ENCODE assay signal across 8 mouse cellular contexts in genomic region chr5:122987211-122988020, GRCm38 (mm10). TPM values are rescaled to one million over a fixed set of nuclear protein-coding genes. Genes with fewer than 3 reads are reported as not detected.
A peak's percentile ranks its signal among the peaks of the same experiment; 100 is the strongest.
DNase-seq lines count a peak whose midpoint lies in the region; ATAC-seq and TF ChIP-seq lines count a peak whose summit lies in the region.

No protein-coding gene starts in this region.

- peak overlapping the region; percentile 99 for H3K4me2 ChIP-seq in hindbrain, embryonic 16.5 days (ENCODE audit: low read length)
- peak overlapping the region; percentile 96 for H3K4me2 ChIP-seq in neural tube, embryonic 15.5 days

- peak; percentile 41 for ATAC-seq in hindbrain, embryonic 16.5 days
- 0 out of 2 replicates have a peak, but pooled peaks have one; percentile 33 for ATAC-seq in neural tube, embryonic 15.5 days (ENCODE audit: low FRiP score)
- ATAC-seq in activated CD4-positive, CD25-positive, alpha-beta regulatory T cell, adult 4 months, result no peak

- WGBS in forebrain, embryonic 10.5 days, result under 1% methylated on average over 39 of the region's 39 CpGs
- 3% methylated on average over 39 of the region's 39 CpGs for WGBS in hindbrain, embryonic 16.5 days
- WGBS in lung, adult 2 months, result 13% methylated on average over 39 of the region's 39 CpGs
- 2% methylated on average over 39 of the region's 39 CpGs for WGBS in neural tube, embryonic 15.5 days

- TF ChIP-seq CTCF in lung, adult 2 months (IDR thresholded peaks at IDR 0.05; ENCODE audit: insufficient read depth, low read length), result no peak

- TF ChIP-seq POLR2A in lung, adult 2 months (IDR thresholded peaks at IDR 0.05; ENCODE audit: borderline replicate concordance, extremely low read depth, low read depth, low read length), result no peak

- H3K27me3 ChIP-seq in forebrain, embryonic 10.5 days (ENCODE audit: poor library complexity, severe bottlenecking), result no peaks in the 10 kb centered on the region
- no peaks in the 10 kb centered on the region for H3K27me3 ChIP-seq in hindbrain, embryonic 16.5 days (replicated peaks; ENCODE audit: control insufficient read depth, insufficient read depth, low read length)
- no peaks in the 10 kb centered on the region for H3K27me3 ChIP-seq in neural tube, embryonic 15.5 days (replicated peaks)

- peak overlapping the region; percentile 76 for H3K9ac ChIP-seq in hindbrain, embryonic 16.5 days (ENCODE audit: low read depth, low read length)
- peak overlapping the region; percentile 48 for H3K9ac ChIP-seq in neural tube, embryonic 15.5 days (replicated peaks)

- H3K27ac ChIP-seq in forebrain, embryonic 10.5 days, result peak overlapping the region; percentile 96
- no peak overlapping the region; the same call in 1 of the 2 replicates for H3K27ac ChIP-seq in hindbrain, embryonic 16.5 days (ENCODE audit: low read depth, low read length)
- H3K27ac ChIP-seq in neural tube, embryonic 15.5 days (replicated peaks), result no peak overlapping the region

- peaks cover 76% of the 10 kb centered on the region for H3K4me1 ChIP-seq in forebrain, embryonic 10.5 days
- peaks cover 33% of the 10 kb centered on the region for H3K4me1 ChIP-seq in hindbrain, embryonic 16.5 days (ENCODE audit: control insufficient read depth, insufficient read depth, low read depth, low read length)
- H3K4me1 ChIP-seq in lung, adult 2 months (ENCODE audit: control insufficient read depth, insufficient read depth, low read length), result peaks cover 8% of the 10 kb centered on the region; the same call in 1 of the 2 replicates
- peaks cover 53% of the 10 kb centered on the region for H3K4me1 ChIP-seq in neural tube, embryonic 15.5 days

- H3K4me3 ChIP-seq in forebrain, embryonic 10.5 days, result peak overlapping the region; percentile 68
- H3K4me3 ChIP-seq in hindbrain, embryonic 16.5 days (ENCODE audit: low read length), result peak overlapping the region; percentile 69
- H3K4me3 ChIP-seq in lung, adult 2 months (replicated peaks; ENCODE audit: extremely low read depth, low read depth, low read length), result peak overlapping the region; percentile 89
- H3K4me3 ChIP-seq in neural tube, embryonic 15.5 days (replicated peaks), result peak overlapping the region; percentile 74

- DNase-seq in layer of hippocampus, postnatal 10 days (ENCODE audit: low spot score in 2 of 2), result peak; percentile 62 to 68
- no peak for DNase-seq in layer of hippocampus, adult 8-10 months (ENCODE audit: low spot score in 2 of 2)
- DNase-seq in T-cell, adult 2 months (ENCODE audit: low spot score), result peak; percentile 44
- DNase-seq in forebrain, embryonic 10.5 days (ENCODE audit: extremely low spot score, low spot score), result peak; percentile 50
- no peak for DNase-seq in lung, adult 2 months

- no peaks in the 10 kb centered on the region for H3K9me3 ChIP-seq in forebrain, embryonic 10.5 days
- H3K9me3 ChIP-seq in hindbrain, embryonic 16.5 days (ENCODE audit: control insufficient read depth, low read length), result no peaks in the 10 kb centered on the region
- H3K9me3 ChIP-seq in neural tube, embryonic 15.5 days (replicated peaks), result no peaks in the 10 kb centered on the region

- H3K36me3 ChIP-seq in forebrain, embryonic 10.5 days (replicated peaks), result peaks cover 20% of the 10 kb centered on the region
- no peaks in the 10 kb centered on the region for H3K36me3 ChIP-seq in hindbrain, embryonic 16.5 days (ENCODE audit: control insufficient read depth, insufficient read depth, low read length)
- no peaks in the 10 kb centered on the region for H3K36me3 ChIP-seq in neural tube, embryonic 15.5 days

RNA-seq across cellular contexts. Expression of gene Kdm2b, which starts 2.2 kb away (rescaled TPM):
- total RNA-seq in layer of hippocampus, postnatal 10 days (2021), result 10 to 100 TPM; 58.6 to 59.2 TPM
- 10 to 100 TPM; 29.1 to 40.3 (median 34.6) TPM for total RNA-seq in layer of hippocampus, adult 8-10 months (2022)
- polyA plus RNA-seq in forebrain, embryonic 10.5 days (2016; fragmentation: Nextera tagmentation; extraction: Ambion mirVana), result 83.3 and 83.4 TPM in 2 replicates
- 88.8 and 99.8 TPM in 2 replicates for polyA plus RNA-seq in hindbrain, embryonic 16.5 days (2015; fragmentation: Nextera tagmentation; extraction: Ambion mirVana)
- polyA plus RNA-seq in lung, adult 2 months (2012; rRNA removed), result 16.6 and 20.1 TPM in 2 replicates
- polyA plus RNA-seq in neural tube, embryonic 15.5 days (2015; fragmentation: Nextera tagmentation; extraction: Ambion mirVana), result 81.4 and 89.2 TPM in 2 replicates
- 10 to 100 TPM; 28.2 to 43.2 TPM for polyA plus RNA-seq in activated CD4-positive, CD25-positive, alpha-beta regulatory T cell, adult 4 months (2017; shearing (Covaris generic))

RNA-seq across cellular contexts. Expression of gene Orai1, which starts 27.5 kb away (rescaled TPM):
- 10 to 100 TPM; 16.1 to 19.2 TPM for total RNA-seq in layer of hippocampus, postnatal 10 days (2021)
- total RNA-seq in layer of hippocampus, adult 8-10 months (2022), result 10 to 100 TPM in 3 of 4 experiments, 1 to 10 TPM in 1; 9.4 to 16.0 (median 14.1) TPM
- 6.9 and 7.9 TPM in 2 replicates for polyA plus RNA-seq in forebrain, embryonic 10.5 days (2016; fragmentation: Nextera tagmentation; extraction: Ambion mirVana)
- polyA plus RNA-seq in hindbrain, embryonic 16.5 days (2015; fragmentation: Nextera tagmentation; extraction: Ambion mirVana), result 14.2 TPM in 2 replicates
- polyA plus RNA-seq in lung, adult 2 months (2012; rRNA removed), result 113 and 137 TPM in 2 replicates
- polyA plus RNA-seq in neural tube, embryonic 15.5 days (2015; fragmentation: Nextera tagmentation; extraction: Ambion mirVana), result 14.1 and 14.2 TPM in 2 replicates
- 1 to 10 TPM; 8.1 to 9.4 TPM for polyA plus RNA-seq in activated CD4-positive, CD25-positive, alpha-beta regulatory T cell, adult 4 months (2017; shearing (Covaris generic))

RNA-seq across cellular contexts. Expression of gene Morn3, which starts 59.4 kb away (rescaled TPM):
- total RNA-seq in layer of hippocampus, postnatal 10 days (2021), result under 1 TPM; 0.51 to 0.85 TPM
- total RNA-seq in layer of hippocampus, adult 8-10 months (2022), result not detected
- polyA plus RNA-seq in forebrain, embryonic 10.5 days (2016; fragmentation: Nextera tagmentation; extraction: Ambion mirVana), result 0.26 and 0.33 TPM in 2 replicates
- polyA plus RNA-seq in hindbrain, embryonic 16.5 days (2015; fragmentation: Nextera tagmentation; extraction: Ambion mirVana), result 0.47 and 0.81 TPM in 2 replicates
- 0.77 and 2.9 TPM in 2 replicates for polyA plus RNA-seq in lung, adult 2 months (2012; rRNA removed)
- polyA plus RNA-seq in neural tube, embryonic 15.5 days (2015; fragmentation: Nextera tagmentation; extraction: Ambion mirVana), result 0.68 TPM in 1 of 2 replicates, not detected in the other
- 1 to 10 TPM; 3.2 to 4.9 TPM for polyA plus RNA-seq in activated CD4-positive, CD25-positive, alpha-beta regulatory T cell, adult 4 months (2017; shearing (Covaris generic))

Comparison
In these comparisons a context has a peak if more than half of its experiments do, and no peak if none do; other contexts are left out.
1. DNase-seq: peak in layer of hippocampus, postnatal 10 days (2 of 2), T-cell, adult 2 months (single experiment) and forebrain, embryonic 10.5 days (single experiment); none in layer of hippocampus, adult 8-10 months (0 of 2) and lung, adult 2 months (single experiment).
2. Peak in every context shown above with its lines, with median percentiles within 50 percentile points of each other: H3K4me3 ChIP-seq.